Mouse (Mus musculus) gastrocnemius, postnatal 4 days (tissue): ENCODE measurements around the gene Nr1h4. TPM values are rescaled to one million over a fixed set of nuclear protein-coding genes. Genes with fewer than 3 reads are reported as not detected.

Source experiments
- DNase-seq, 2 experiments: peaks; one replicate each; pipeline ENCODE4 v3.0.0; 2021 to 2022; ENCODE audit warnings: low spot score in 2 of 2, mixed read lengths in 2 of 2
- total RNA-seq, 2 experiments: library from RNA; stranded (reverse); gene quantifications; 2 replicates each; pipeline ENCODE4 v1.2.3; 2021

Nr1h4 gene
- total RNA-seq, 2 experiments from 2014 or later = 0.18 TPM; not detected in 1

DNA sequence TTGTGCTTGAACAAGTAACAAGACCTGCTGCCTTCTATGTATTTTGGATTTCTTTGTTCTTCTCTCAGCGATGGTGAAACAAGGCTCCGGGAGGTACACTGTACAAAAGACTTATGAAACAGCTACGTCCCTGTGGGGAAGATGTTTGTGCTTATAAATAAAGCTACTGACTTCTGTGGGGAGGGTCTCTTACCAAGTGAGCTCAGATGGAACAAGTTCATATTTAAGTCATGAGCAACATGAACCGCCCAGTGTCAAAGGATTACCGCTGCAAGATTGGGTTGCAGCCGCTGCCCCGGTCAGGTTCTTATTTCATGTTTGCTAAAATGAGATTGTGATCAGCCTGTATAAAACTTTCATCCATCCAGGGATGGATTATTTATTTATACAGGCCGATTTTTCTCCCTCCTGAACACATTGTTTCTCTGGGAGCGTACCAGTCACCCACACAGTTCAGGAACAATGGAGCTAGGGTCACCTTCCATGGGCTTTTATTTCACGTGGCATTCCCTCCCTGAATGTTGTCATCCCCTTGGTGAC, 51.2 kb downstream of the Nr1h4 start:
- DNase-seq = no peak

DNA sequence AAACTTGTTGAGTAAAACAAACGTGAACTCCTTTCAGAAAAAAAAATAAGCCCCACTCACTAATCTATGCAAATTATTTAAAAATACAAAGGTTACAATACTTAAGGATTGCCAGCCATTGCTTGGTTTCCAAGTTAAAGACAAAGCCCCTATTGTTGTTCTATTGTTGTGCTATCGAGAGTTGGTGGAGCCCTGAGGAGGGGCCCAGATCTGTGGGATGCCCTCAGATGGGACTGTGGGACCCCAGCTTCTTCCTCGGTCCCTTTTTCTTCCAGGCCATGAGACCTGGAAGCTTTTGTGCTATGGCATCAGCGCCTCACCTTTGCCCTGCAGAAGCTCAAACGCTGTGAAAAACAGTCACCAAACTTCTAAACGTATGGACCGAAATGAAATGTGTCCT, 51.7 kb downstream of the Nr1h4 start:
- no peak for DNase-seq

- no peak for DNase-seq
These were observed 54.6 kb downstream of the Nr1h4 start for GRCm38 (mm10) chr10:89478766-89479165.

- no peak for DNase-seq
These were observed 62.6 kb downstream of the Nr1h4 start for GRCm38 (mm10) chr10:89470596-89471353.

DNA sequence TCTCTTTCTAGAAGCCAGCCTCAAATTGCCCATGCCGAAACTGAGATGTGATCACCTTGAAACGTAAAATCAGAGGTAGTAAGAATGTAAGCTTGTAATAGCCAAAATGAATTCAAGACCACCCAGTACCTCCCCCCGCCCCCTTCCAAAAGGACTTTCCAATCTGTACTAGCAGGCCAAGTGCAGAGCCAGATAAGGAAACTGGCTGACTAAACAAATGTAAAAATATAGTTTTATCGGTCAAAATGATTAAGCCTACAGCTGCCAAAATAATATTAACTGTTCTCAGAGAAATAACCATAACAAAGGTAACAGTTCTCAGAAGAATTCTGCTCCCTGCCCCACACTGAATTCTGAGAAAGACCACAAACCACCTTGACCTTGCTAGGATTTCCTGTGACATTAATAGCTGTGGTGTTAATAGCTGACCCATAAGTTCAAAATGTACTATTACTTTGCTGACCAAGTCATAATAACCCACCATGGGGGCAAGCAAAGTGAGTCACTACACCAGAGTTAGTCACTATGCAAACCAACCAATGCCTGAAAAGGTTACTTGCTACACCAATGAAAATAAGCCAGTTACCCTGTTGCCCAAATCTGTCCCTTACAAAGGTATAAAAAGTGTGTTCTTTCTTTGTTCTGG, 68.5 kb downstream of the Nr1h4 start:
- DNase-seq = no peak

- no peak for DNase-seq
These were observed 70.5 kb downstream of the Nr1h4 start for GRCm38 (mm10) chr10:89462890-89463289.

DNA sequence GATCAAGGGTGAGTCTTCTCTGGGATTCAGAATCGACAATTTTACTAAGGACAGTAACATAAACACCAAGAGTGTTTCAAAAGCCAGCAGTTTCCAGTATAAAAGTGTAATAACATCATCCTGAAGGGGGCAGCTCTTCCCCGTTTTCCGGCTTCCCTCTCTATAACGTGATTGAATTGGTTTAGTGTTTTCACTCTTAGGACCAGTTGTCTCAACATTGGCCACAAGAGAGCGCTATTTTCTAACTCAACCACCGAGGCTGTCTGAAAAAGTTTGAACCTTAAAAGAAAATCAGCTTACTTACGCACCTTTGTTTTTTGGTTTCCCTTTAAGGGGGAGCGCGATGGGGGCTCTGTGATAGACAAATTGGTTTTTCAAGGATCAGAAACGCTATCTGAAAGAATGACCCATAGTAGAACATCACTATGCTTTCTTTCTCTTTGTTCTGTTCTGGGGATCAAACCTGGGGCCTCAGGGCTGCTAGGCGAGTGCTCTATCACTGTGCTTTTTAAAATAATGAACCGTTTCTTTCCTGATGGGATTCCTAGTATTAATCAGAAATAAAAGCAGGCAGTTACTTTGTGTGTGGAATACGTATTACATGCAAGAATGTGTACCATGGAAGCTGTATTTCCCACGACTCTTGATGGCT, 71.4 kb downstream of the Nr1h4 start:
- peak; percentile 49 to 71 for DNase-seq

GRCm38 (mm10) chr10:89460972-89461371, 72.4 kb downstream of the Nr1h4 start:
- no peak for DNase-seq

- DNase-seq = no peak
These were observed 74.6 kb downstream of the Nr1h4 start for GRCm38 (mm10) chr10:89458770-89459169.

DNA sequence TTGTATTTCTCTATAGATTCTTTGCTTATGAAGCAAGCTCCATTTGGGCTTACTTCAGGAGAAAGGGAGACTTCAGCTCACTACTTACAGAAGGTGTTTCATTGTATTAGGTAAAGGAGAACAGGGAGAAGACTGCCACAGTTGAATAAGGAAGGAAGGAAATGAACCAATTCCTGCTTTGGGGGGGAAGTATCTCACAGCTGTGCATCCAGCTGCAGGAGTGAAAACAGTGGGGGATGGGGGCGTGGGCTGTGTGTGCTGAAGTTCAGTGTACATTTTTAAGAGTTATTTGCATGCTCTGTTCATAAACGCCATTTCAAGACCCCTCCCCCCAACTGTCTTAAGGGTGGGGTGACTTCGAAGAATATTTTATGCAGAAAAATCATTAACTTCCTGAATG, 79.6 kb downstream of the Nr1h4 start:
- DNase-seq = no peak

DNA sequence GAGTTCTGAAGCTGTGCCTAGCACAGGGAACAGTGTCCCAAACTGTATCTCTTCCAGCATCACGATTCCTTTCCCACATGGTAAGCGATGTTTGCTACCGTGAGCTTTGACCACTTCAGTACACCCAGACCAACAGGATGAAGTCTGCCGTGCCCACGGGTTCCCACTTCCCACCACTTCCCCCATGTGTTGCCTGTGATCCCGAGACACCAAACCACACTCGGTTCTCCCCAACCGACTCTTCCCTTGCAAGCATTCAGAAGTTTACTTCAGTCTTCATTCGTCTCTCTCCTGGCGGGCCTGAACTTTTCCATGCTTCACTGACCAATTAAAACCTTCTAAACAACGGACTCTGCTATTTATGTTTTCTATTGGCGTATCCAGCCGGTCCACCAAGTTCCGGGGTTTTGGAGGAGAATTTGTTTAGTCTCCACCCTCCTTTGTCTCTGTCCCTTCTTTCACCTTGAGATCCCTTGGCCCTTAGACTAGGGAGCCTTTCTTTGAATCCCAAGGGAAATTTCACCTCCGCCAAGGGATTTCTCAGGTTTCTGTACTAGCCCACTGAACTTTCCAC, 80.2 kb downstream of the Nr1h4 start:
- no peak for DNase-seq

GRCm38 (mm10) chr10:89450411-89450810, 83.0 kb downstream of the Nr1h4 start:
- no peak for DNase-seq

DNA sequence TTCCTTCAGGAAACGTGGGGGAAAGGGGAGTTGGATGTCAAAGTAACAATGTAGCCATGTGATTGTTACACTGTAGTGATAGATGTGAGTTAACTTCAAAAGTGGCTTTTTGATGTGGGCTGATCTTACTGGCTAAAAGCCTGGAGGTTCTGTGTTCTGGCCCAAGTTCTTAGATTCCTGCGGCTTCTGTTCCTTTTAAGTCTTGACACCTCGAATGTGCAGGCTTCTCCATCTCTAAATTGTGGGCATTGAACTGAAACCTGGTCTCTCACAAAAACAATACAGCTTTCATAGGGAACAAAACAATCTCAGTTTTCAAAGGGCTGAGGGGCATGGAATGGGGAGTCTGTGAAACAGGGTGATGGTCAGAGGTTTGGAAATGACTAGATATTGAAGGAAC, 89.0 kb downstream of the Nr1h4 start:
- no peak for DNase-seq

GRCm38 (mm10) chr10:89443623-89444151, 89.7 kb downstream of the Nr1h4 start, which contains the start of gene Gas2l3:
Gene Gas2l3 (minus strand): TSS chr10:89443967.
- peak; percentile 61 to 85 for DNase-seq

GRCm38 (mm10) chr10:89443115-89443622, 90.2 kb downstream of the Nr1h4 start:
- DNase-seq = no peak

- no peak for DNase-seq
These were observed 90.7 kb downstream of the Nr1h4 start for GRCm38 (mm10) chr10:89442640-89443039.

- DNase-seq = no peak
These were observed 91.4 kb downstream of the Nr1h4 start for GRCm38 (mm10) chr10:89441961-89442360.

GRCm38 (mm10) chr10:89439380-89439779, 94.0 kb downstream of the Nr1h4 start:
- no peak for DNase-seq

DNA sequence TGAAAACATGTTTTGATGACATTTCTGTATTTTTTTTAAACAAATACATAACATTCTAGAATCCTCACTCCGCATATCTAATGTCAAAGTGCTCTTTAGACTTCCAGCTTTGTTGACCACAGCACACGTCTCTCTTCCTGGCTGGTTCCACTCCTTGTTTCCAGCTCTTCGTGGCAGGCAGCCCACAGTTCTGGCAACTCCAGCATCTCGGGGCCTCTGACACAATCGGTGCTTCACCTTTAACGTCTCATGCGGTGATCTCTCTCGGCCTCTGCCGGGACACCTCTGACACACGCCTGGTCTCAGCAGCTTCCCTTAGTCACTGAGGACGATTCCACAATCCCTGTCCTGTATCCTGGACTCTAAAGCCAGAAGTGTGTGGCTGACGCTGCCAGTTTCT, 95.4 kb downstream of the Nr1h4 start:
- DNase-seq = peak in 1 of 2 experiments; percentile 35

- DNase-seq = no peak
These were observed 95.9 kb downstream of the Nr1h4 start for GRCm38 (mm10) chr10:89437472-89437871.

DNA sequence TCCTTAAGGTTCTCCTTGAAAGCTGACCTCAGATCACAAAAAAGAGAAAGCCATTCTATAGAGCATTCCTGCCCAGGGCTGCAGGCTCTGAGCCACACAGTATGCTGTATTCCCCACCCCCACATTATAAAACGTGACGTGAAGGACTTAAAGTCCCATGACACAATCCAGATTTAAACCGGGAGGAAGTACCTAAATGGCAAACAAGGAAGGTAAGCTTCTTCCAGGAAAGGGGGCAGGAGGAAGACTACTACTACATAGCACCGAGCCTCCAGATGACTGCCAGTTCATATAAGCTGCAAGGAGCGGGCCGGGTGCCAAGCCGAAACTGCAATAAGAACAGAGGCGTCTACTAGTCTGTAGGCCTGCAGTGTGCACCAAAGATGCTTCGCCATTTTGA, 97.5 kb downstream of the Nr1h4 start:
- DNase-seq = no peak
